Mouse (Mus musculus) limb, embryonic 14.5 days (tissue): ENCODE results near the gene Pacrg. TPM values are rescaled to one million over a fixed set of nuclear protein-coding genes. Genes with fewer than 3 reads are reported as not detected.

Experiments
- ATAC-seq: fragments of 200-750 bp; cut with Nextera tagmentation; 2 replicates; pipeline ENCODE4 v1.8.0; 2017; ENCODE audit warnings: low read depth, moderate number of reproducible peaks, moderate TSS enrichment; ENCODE audit not compliant: low FRiP score
- DNase-seq: peaks from one replicate; pipeline ENCODE4 v3.0.0-alpha.2; 2015; ENCODE audit warnings: low spot score
- H3K27ac ChIP-seq: fragments of 300-500 bp; sonication (generic); replicated peaks from 2 replicates; pipeline ENCODE4 v1.5.1; 2014; ENCODE audit warnings: low read depth, mild to moderate bottlenecking, low read length, moderate library complexity, mixed read lengths
- H3K27me3 ChIP-seq: fragments of 300-500 bp; sonication (generic); 2 replicates; pipeline ENCODE4 v1.6.1; 2014; ENCODE audit warnings: low read length, mixed read lengths; ENCODE audit not compliant: control insufficient read depth, insufficient read depth
- H3K36me3 ChIP-seq: fragments of 300-500 bp; sonication (generic); 2 replicates; pipeline ENCODE4 v1.6.1; 2014; ENCODE audit warnings: mild to moderate bottlenecking, low read length, moderate library complexity, mixed read lengths; ENCODE audit not compliant: control insufficient read depth, insufficient read depth
- H3K4me1 ChIP-seq: fragments of 300-500 bp; sonication (generic); 2 replicates; pipeline ENCODE4 v1.6.1; 2014; ENCODE audit warnings: antibody characterized with exemption, low read length, mixed read lengths; ENCODE audit not compliant: control insufficient read depth, insufficient read depth
- H3K4me2 ChIP-seq: fragments of 300-500 bp; sonication (generic); replicated peaks from 2 replicates; pipeline ENCODE4 v1.6.1; 2014; ENCODE audit warnings: low read depth, mild to moderate bottlenecking, low read length, moderate library complexity; ENCODE audit not compliant: severe bottlenecking
- H3K4me3 ChIP-seq: fragments of 300-500 bp; sonication (generic); replicated peaks from 2 replicates; pipeline ENCODE4 v1.5.1; 2014; ENCODE audit warnings: low read length
- H3K9ac ChIP-seq: fragments of 300-500 bp; sonication (generic); 2 replicates; pipeline ENCODE4 v1.6.1; 2014; ENCODE audit warnings: mild to moderate bottlenecking, low read depth, low read length, moderate library complexity; ENCODE audit not compliant: severe bottlenecking
- H3K9me3 ChIP-seq: fragments of 300-500 bp; sonication (generic); 2 replicates; pipeline ENCODE4 v1.6.1; 2016; ENCODE audit warnings: low read length; ENCODE audit not compliant: control insufficient read depth
- POLR2A ChIP-seq: fragments of 200-500 bp; IDR thresholded peaks from 2 replicates; pipeline ENCODE4 v1.8.0; 2012; ENCODE audit warnings: inconsistent platforms, mild to moderate bottlenecking, moderate library complexity, borderline replicate concordance; ENCODE audit not compliant: insufficient read depth, insufficient read length; ENCODE audit errors: extremely low read depth
- WGBS: fragments of 180-500 bp; shearing (Covaris S2); extraction: QIAGEN DNeasy Blood & Tissue Kit; methylation state at CpG from one replicate; pipeline ENCODE4 v1.1.7; 2014; 5-methylcytosine and 5-hydroxymethylcytosine counted together
- polyA plus RNA-seq, 2 experiments: library from polyadenylated mRNA; depleted of rRNA in 1 of 2; stranded (reverse) in 1 of 2; unstranded in 1 of 2; fragments of >200 nt; fragmentation: Nextera tagmentation in 1 of 2; extraction: Ambion mirVana in 1 of 2; gene quantifications; 2 replicates each; pipeline versions ENCODE4 v1.2.1 to v1.2.3; 2012 to 2014

Pacrg gene
- polyA plus RNA-seq, 2 experiments, result 0.99 to 1.3 TPM

GRCm38 (mm10) chr17:10361882-10362291, 478.2 kb downstream of the Pacrg start:
- no peak overlapping the region for H3K27ac ChIP-seq
- no peak overlapping the region for H3K4me3 ChIP-seq
- no peak overlapping the region for H3K4me2 ChIP-seq
- no peaks in the 10 kb centered on the region for H3K9me3 ChIP-seq
- 0 out of 2 replicates have a peak, but pooled peaks cover 2% of the 10 kb centered on the region for H3K4me1 ChIP-seq
- no peak for TF ChIP-seq POLR2A
- H3K36me3 ChIP-seq, result no peaks in the 10 kb centered on the region
- WGBS, result 85% methylated on average over 7 of the region's 7 CpGs
- H3K27me3 ChIP-seq, result no peaks in the 10 kb centered on the region
- no peak for DNase-seq
- ATAC-seq, result no peak
- H3K9ac ChIP-seq, result no peak overlapping the region

- no peak overlapping the region for H3K4me2 ChIP-seq
- no peak for TF ChIP-seq POLR2A
- H3K27me3 ChIP-seq, result no peaks in the 10 kb centered on the region
- DNase-seq, result no peak
- 87% methylated on average over 4 of the region's 4 CpGs for WGBS
- no peak overlapping the region for H3K9ac ChIP-seq
- no peaks in the 10 kb centered on the region for H3K36me3 ChIP-seq
- peaks cover 3% of the 10 kb centered on the region for H3K4me1 ChIP-seq
- ATAC-seq, result no peak
- no peak overlapping the region for H3K27ac ChIP-seq
- no peaks in the 10 kb centered on the region for H3K9me3 ChIP-seq
- no peak overlapping the region for H3K4me3 ChIP-seq
Measured at GRCm38 (mm10) chr17:10360738-10361137, 479.4 kb downstream of the Pacrg start.

- 65% methylated on average over 14 of the region's 14 CpGs for WGBS
- no peak for DNase-seq
- H3K4me2 ChIP-seq, result no peak overlapping the region
Measured at GRCm38 (mm10) chr17:10359466-10359865, 480.6 kb downstream of the Pacrg start.

GRCm38 (mm10) chr17:10357348-10357747, 482.8 kb downstream of the Pacrg start:
- no peak for TF ChIP-seq POLR2A
- H3K4me3 ChIP-seq, result no peak overlapping the region
- no peaks in the 10 kb centered on the region for H3K36me3 ChIP-seq
- WGBS, result 77% methylated on average over 12 of the region's 12 CpGs
- H3K4me2 ChIP-seq, result no peak overlapping the region
- no peaks in the 10 kb centered on the region for H3K9me3 ChIP-seq
- ATAC-seq (no peak), DNase-seq (no peak)
- H3K4me1 ChIP-seq, result peaks cover 9% of the 10 kb centered on the region
- no peak overlapping the region for H3K9ac ChIP-seq
- H3K27ac ChIP-seq, result no peak overlapping the region
- no peaks in the 10 kb centered on the region for H3K27me3 ChIP-seq

More at GRCm38 (mm10) chr17:10359466-10359865, 480.6 kb downstream of the Pacrg start:
- Histone ChIP-seq H3K4me3 (no peak overlapping the region), H3K4me1 (peaks cover 9% of the 10 kb centered on the region), H3K9ac (no peak overlapping the region), H3K27ac (no peak overlapping the region), H3K9me3 (no peaks in the 10 kb centered on the region), H3K27me3 (no peaks in the 10 kb centered on the region), H3K36me3 (no peaks in the 10 kb centered on the region)
- ATAC-seq, result no peak
- no peak for TF ChIP-seq POLR2A

- Histone ChIP-seq H3K4me2 (no peak overlapping the region), H3K9me3 (no peaks in the 10 kb centered on the region), H3K27ac (no peak overlapping the region), H3K4me1 (peaks cover 9% of the 10 kb centered on the region), H3K4me3 (no peak overlapping the region), H3K9ac (no peak overlapping the region), H3K36me3 (no peaks in the 10 kb centered on the region), H3K27me3 (no peaks in the 10 kb centered on the region)
- no peak for ATAC-seq
- WGBS, result 40% methylated on average over 6 of the region's 6 CpGs
- no peak for TF ChIP-seq POLR2A
- DNase-seq, result no peak
Measured at GRCm38 (mm10) chr17:10356294-10356693, 483.8 kb downstream of the Pacrg start.

GRCm38 (mm10) chr17:10355746-10356145, 484.4 kb downstream of the Pacrg start:
- ATAC-seq (no peak), DNase-seq (no peak)
- Histone ChIP-seq H3K9me3 (no peaks in the 10 kb centered on the region), H3K4me2 (no peak overlapping the region), H3K4me3 (no peak overlapping the region), H3K27ac (no peak overlapping the region), H3K4me1 (peaks cover 9% of the 10 kb centered on the region), H3K9ac (no peak overlapping the region), H3K27me3 (no peaks in the 10 kb centered on the region), H3K36me3 (no peaks in the 10 kb centered on the region)
- WGBS, result 2% methylated on average over 8 of the region's 8 CpGs
- TF ChIP-seq POLR2A, result no peak

Other genes with a start within 250 kb of the Pacrg start
- gene Prkn, start 73 bp upstream of the Pacrg start, polyA plus RNA-seq (2012; rRNA removed), result 2.0 and 2.3 TPM in 2 replicates
- gene Prkn, start 73 bp upstream of the Pacrg start, polyA plus RNA-seq (2014; fragmentation: Nextera tagmentation; extraction: Ambion mirVana), result 1.8 and 2.7 TPM in 2 replicates